Mouse (Mus musculus) midbrain, embryonic 14.5 days (tissue): ENCODE data around the gene Gm20517. TPM values are rescaled to one million over a fixed set of nuclear protein-coding genes. Genes with fewer than 3 reads are reported as not detected.
"Not testable (repeated sequence)": the region's sequence is repeated elsewhere in the genome, so short reads cannot be mapped to it uniquely, and the experiment has no call there.

Experiments
- ATAC-seq: fragments of 200-750 bp; cut with Nextera tagmentation; 2 replicates; pipeline ENCODE4 v1.8.0; 2017; ENCODE audit warnings: moderate number of reproducible peaks, moderate library complexity; ENCODE audit not compliant: low FRiP score, low TSS enrichment
- DNase-seq: peaks from one replicate; pipeline ENCODE4 v3.0.0-alpha.2; 2015
- H3K27ac ChIP-seq: fragments of 300-500 bp; sonication (generic); replicated peaks from 2 replicates; pipeline ENCODE4 v1.5.1; 2014; ENCODE audit warnings: mild to moderate bottlenecking, low read depth, low read length, moderate library complexity
- H3K27me3 ChIP-seq: fragments of 300-500 bp; sonication (generic); 2 replicates; pipeline ENCODE4 v1.6.1; 2014; ENCODE audit warnings: low read length, control low read depth, mixed read lengths; ENCODE audit not compliant: control insufficient read depth, insufficient read depth
- H3K36me3 ChIP-seq: fragments of 300-500 bp; sonication (generic); 2 replicates; pipeline ENCODE4 v1.6.1; 2014; ENCODE audit warnings: low read length, control low read depth; ENCODE audit not compliant: control insufficient read depth, insufficient read depth
- H3K4me1 ChIP-seq: fragments of 300-500 bp; sonication (generic); 2 replicates; pipeline ENCODE4 v1.6.1; 2014; ENCODE audit warnings: mild to moderate bottlenecking, antibody characterized with exemption, low read length, control low read depth; ENCODE audit not compliant: control insufficient read depth, insufficient read depth
- H3K4me2 ChIP-seq: fragments of 300-500 bp; sonication (generic); 2 replicates; pipeline ENCODE4 v1.6.1; 2014; ENCODE audit warnings: mild to moderate bottlenecking, low read length, moderate library complexity
- H3K4me3 ChIP-seq: fragments of 300-500 bp; sonication (generic); replicated peaks from 2 replicates; pipeline ENCODE4 v1.5.1; 2014; ENCODE audit warnings: low read depth, low read length
- H3K9ac ChIP-seq: fragments of 300-500 bp; sonication (generic); replicated peaks from 2 replicates; pipeline ENCODE4 v1.6.1; 2014; ENCODE audit warnings: mild to moderate bottlenecking, low read length, moderate library complexity
- H3K9me3 ChIP-seq: fragments of 300-500 bp; sonication (generic); 2 replicates; pipeline ENCODE4 v1.6.1; 2016; ENCODE audit warnings: low read length, control low read depth, mixed read lengths; ENCODE audit not compliant: control insufficient read depth
- WGBS: fragments of 180-500 bp; shearing (Covaris S2); extraction: QIAGEN DNeasy Blood & Tissue Kit; methylation state at CpG from one replicate; pipeline ENCODE4 v1.1.7; 2014; 5-methylcytosine and 5-hydroxymethylcytosine counted together
- polyA plus RNA-seq: library from polyadenylated mRNA; unstranded; fragments of >200 nt; fragmentation: Nextera tagmentation; extraction: Ambion mirVana; gene quantifications from 2 replicates; pipeline ENCODE4 v1.2.1, GENCODE M21; 2014

Gene Gm20517
- polyA plus RNA-seq, 1 experiment from 2014 or later, result 3.2 TPM

DNA sequence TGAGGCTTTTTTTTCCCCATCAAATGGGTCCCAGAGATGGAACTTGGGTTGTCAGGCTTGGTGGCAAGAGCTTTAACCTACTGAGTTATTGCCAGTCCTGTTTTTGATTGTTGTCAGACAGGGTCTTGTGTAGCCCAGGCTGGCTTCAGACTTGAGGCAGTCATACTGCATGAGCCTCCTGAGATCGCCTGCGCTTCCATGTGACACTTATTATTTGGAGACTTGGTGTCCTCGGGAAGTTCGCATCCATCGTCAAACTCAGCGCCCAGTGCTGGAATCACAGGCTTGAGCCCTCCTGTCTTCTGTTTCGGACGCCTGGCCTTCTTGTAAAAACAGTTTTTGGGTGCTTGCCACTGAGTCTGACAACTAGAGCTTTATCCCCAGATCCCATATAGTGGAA lies 4.7 kb downstream of the Gm20517 start:
- Histone ChIP-seq H3K27me3 (no peaks in the 10 kb centered on the region), H3K36me3 (peaks cover 36% of the 10 kb centered on the region), H3K9ac (no peak overlapping the region), H3K4me3 (no peak overlapping the region), H3K27ac (no peak overlapping the region), H3K4me2 (no peak overlapping the region), H3K4me1 (peaks cover 12% of the 10 kb centered on the region), H3K9me3 (no peaks in the 10 kb centered on the region)
- no peak for ATAC-seq
- WGBS, result 96% methylated on average over 8 of the region's 8 CpGs
- no peak for DNase-seq

DNA sequence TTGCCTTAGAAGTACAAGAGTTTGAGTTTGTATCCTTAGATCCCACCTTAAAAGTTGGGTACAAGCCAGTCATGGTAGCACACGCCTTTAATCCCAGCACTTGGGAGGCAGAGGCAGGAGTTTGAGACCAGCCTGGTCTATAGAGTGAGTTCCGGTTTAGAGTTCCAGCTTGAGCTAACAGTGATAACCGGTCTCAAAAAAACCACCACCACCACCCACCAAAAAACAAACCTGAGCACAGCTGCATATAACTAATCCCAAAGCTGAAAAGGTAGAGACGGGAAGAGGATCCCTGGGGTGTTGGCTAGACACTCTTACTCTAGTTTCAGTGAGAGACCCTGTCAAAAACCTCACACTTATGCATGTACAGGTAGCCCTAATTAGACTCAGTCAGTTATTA lies 5.3 kb downstream of the Gm20517 start:
- H3K9ac ChIP-seq, result no peak overlapping the region
- ATAC-seq (no peak), DNase-seq (no peak)
- no peaks in the 10 kb centered on the region for H3K9me3 ChIP-seq
- no peaks in the 10 kb centered on the region for H3K27me3 ChIP-seq
- H3K4me3 ChIP-seq, result no peak overlapping the region
- no peak overlapping the region for H3K27ac ChIP-seq
- H3K4me1 ChIP-seq, result peaks cover 12% of the 10 kb centered on the region
- H3K4me2 ChIP-seq, result no peak overlapping the region
- H3K36me3 ChIP-seq, result peaks cover 36% of the 10 kb centered on the region
- WGBS, result 95% methylated on average over 4 of the region's 4 CpGs

DNA sequence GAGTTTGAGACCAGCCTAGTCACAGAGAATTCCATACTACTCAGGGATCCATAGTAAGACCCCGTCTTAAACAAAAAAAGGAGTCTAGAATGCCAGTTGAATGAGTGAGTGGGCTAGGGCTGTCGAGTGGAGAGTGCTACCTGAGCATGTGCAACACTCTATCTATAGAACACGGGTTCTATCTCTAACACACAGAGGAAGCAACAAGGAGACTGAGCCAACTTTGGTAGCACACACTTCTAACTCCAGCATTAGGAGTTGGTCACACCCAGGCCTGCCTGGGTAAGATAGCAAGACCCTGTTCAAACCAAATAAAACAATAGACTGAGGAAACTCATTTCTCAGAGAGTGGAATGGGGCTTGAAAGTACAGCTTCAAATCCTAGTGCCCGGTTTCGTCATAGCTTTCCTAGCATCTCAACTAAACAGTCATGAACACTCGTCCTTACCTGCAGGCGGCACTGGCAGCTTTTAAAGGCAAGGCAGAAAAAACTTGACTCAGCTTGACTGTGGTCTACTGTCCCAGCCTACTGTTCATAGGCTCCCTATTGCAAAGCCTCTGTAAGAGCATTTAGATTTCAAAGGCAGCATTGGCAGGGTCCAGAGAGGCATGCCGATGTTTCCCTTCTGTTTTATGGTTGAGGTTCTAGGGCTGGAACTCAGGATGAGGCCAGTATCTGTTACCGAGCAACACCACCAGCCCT lies 6.4 kb downstream of the Gm20517 start:
- Histone ChIP-seq H3K27ac (no peak overlapping the region), H3K9ac (no peak overlapping the region), H3K4me3 (no peak overlapping the region), H3K4me2 (no peak overlapping the region), H3K36me3 (peaks cover 46% of the 10 kb centered on the region), H3K27me3 (no peaks in the 10 kb centered on the region), H3K9me3 (no peaks in the 10 kb centered on the region), H3K4me1 (peaks cover 1% of the 10 kb centered on the region; the same call in 1 of the 2 replicates)
- no peak for ATAC-seq
- DNase-seq, result no peak
- 93% methylated on average over 9 of the region's 9 CpGs for WGBS

DNA sequence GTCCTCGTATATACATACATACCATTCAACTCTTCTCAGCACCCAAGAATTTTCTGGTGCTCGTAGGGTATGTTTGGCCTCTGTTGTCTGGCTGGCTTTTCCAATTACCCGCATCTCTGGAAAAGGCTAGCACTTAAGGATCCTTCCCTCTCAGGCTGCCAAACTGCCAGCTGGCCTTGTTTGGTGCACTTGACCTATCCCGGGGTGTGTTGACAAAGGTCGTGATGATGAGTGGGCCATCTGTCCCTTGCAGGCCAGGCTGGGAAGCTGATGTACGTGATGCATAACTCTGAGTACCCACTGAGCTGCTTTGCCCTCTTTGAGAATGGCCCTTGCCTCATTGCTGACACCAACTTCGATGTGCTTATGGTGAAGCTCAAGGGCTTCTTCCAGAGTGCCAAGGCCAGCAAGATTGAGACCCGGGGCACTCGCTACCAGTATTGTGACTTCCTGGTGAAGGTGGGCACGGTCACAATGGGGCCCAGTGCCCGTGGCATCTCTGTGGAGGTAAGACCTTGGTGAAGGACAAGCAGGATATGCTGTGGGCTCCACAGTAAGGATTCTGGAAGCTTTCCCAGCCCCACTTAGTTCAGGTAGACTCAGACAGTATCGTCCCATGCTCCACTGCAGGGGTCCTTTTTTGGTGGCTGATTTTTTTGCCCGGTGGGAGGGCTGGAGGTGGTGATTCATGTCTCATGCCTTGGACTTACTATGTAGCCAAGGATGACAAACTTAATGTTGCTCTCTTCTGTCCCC lies 7.3 kb downstream of the Gm20517 start:
- Histone ChIP-seq H3K4me2 (no peak overlapping the region), H3K4me3 (no peak overlapping the region), H3K9me3 (no peaks in the 10 kb centered on the region), H3K27me3 (no peaks in the 10 kb centered on the region), H3K9ac (no peak overlapping the region), H3K4me1 (no peaks in the 10 kb centered on the region), H3K36me3 (peaks cover 52% of the 10 kb centered on the region), H3K27ac (no peak overlapping the region)
- WGBS, result 94% methylated on average over 13 of the region's 13 CpGs
- DNase-seq, result no peak
- ATAC-seq, result no peak

DNA sequence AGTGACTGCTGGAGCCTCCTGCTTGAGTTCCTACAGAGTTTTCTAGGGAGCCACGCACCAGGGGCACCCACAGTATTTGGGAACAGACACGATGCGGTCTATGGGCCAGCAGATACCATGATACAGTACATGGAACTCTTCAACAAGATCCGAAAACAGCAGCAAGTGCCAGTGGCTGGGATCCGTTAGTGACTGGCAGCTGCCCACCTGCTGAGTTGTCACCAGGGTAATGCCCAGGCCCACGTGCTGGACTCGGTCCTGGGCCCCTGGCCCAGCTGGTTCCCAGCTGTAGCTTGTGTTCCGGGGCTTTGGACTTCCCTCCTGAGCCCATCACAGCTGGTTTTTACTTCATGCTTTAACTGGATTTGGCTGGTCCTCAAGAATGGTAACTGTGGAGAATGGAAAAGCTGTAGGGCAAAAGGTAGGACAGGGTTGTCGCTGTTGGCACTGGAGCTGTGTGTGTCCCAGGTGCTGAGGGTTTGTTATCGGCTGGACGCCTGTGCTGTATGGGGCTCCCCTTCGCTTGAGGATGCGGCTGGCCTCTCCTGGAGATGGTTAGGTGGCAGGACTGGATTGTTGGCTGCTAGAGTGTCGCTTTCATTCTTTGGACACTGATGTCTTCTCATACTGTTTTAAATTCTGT lies 11.6 kb downstream of the Gm20517 start:
- Histone ChIP-seq H3K4me1 (no peaks in the 10 kb centered on the region), H3K27ac (no peak overlapping the region), H3K9ac (no peak overlapping the region), H3K9me3 (no peaks in the 10 kb centered on the region), H3K27me3 (no peaks in the 10 kb centered on the region), H3K36me3 (peaks cover 48% of the 10 kb centered on the region), H3K4me2 (no peak overlapping the region), H3K4me3 (no peak overlapping the region)
- no peak for ATAC-seq
- no peak for DNase-seq
- 93% methylated on average over 14 of the region's 14 CpGs for WGBS

DNA sequence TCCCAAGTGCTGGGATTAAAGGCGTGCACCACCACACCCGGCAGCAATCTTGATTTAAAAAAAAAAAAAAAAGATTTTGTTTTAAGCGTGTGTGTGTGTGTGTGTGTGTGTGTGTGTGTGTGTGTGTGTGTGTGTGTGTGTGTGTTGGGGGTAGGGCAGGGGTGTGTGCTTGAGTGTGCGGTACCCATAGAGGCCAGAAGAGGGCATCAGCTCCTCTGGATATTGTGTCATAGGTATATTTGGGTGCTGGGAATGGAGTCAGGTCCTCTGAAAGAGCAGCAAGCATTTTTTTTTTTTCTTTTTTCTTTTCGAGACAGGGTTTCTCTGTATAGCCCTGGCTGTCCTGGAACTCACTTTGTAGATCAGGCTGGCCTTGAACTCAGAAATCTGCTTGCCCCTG lies 13.2 kb downstream of the Gm20517 start:
- not testable (repeated sequence) for H3K4me2 ChIP-seq, H3K4me1 ChIP-seq, H3K27me3 ChIP-seq, H3K4me3 ChIP-seq, ATAC-seq, H3K9me3 ChIP-seq, H3K27ac ChIP-seq, DNase-seq, H3K9ac ChIP-seq
- WGBS, result 100% methylated on average over 3 of the region's 5 CpGs
- peaks cover 38% of the 10 kb centered on the region for H3K36me3 ChIP-seq

DNA sequence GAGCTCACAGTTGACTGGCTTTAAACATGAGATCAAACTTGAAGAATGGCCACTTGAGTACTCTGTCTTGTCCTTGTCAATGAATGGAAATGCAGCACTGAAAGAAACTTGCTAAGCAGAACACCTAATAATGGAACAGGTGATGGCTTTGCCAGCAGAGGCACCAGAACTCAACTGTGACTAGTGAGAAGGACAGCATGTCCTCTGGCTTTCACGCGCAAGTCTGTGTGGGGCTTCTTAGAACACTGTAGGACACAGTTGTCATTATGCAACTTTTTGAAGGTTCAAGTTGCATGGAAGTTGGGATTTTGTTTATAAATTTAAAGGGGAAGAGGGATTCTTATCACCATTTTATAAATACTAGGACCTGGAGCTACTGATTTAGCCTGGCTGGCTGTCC lies 13.7 kb downstream of the Gm20517 start:
- no peak overlapping the region for H3K4me2 ChIP-seq
- DNase-seq (no peak), ATAC-seq (no peak)
- no peak overlapping the region for H3K4me3 ChIP-seq
- H3K36me3 ChIP-seq, result peaks cover 36% of the 10 kb centered on the region
- H3K4me1 ChIP-seq, result peaks cover 3% of the 10 kb centered on the region; the same call in 1 of the 2 replicates
- H3K27me3 ChIP-seq, result no peaks in the 10 kb centered on the region
- H3K9me3 ChIP-seq, result no peaks in the 10 kb centered on the region
- 99% methylated on average over 2 of the region's 2 CpGs for WGBS
- no peak overlapping the region for H3K27ac ChIP-seq
- H3K9ac ChIP-seq, result no peak overlapping the region

DNA sequence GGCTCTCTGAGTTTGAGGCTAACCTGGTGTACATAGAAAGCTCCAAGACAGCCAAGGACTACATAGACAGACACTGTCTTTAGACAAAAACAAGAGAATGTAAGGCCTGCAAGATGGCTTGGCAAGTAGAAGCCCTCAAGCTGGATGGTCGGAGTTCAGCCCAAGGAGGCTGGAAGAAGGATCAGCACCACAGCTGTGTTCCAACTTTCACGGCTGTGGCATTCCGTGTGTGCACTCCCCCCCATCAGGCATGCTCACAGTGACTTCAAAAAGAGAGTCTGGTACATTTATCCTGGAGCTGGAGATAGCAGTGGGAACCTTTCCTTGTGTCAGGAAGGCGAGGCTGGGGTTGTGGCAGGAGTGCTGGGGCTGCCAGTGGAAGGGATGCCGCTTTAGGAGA lies 14.6 kb downstream of the Gm20517 start:
- H3K9me3 ChIP-seq, result no peaks in the 10 kb centered on the region
- no peak for ATAC-seq
- H3K4me1 ChIP-seq, result peaks cover 9% of the 10 kb centered on the region
- H3K27me3 ChIP-seq, result no peaks in the 10 kb centered on the region
- peaks cover 35% of the 10 kb centered on the region for H3K36me3 ChIP-seq
- no peak for DNase-seq
- H3K4me3 ChIP-seq, result no peak overlapping the region
- WGBS, result 90% methylated on average over 5 of the region's 5 CpGs
- no peak overlapping the region for H3K4me2 ChIP-seq
- H3K27ac ChIP-seq, result no peak overlapping the region
- no peak overlapping the region for H3K9ac ChIP-seq
